In genomic region chr4:45097198-45097872, GRCm38 (mm10) we compare ENCODE assay signal across 9 mouse cellular contexts. TPM values are rescaled to one million over a fixed set of nuclear protein-coding genes. Genes with fewer than 3 reads are reported as not detected.
DNase-seq lines count a peak whose midpoint lies in the region; ATAC-seq lines count a peak whose summit lies in the region.
"Had no signal": no experiment of that assay in that cellular context is flagged by ENCODE, and none has a peak within 500 bp of the region (broad histone marks: within the 10 kb centered on the region; RNA-seq: fewer than 3 reads in every experiment).

No protein-coding gene starts in this region.

- H3K4me1 ChIP-seq in kidney, embryonic 15.5 days, result peaks cover 2% of the 10 kb centered on the region; the same call in 1 of the 2 replicates
- H3K4me1 ChIP-seq in embryonic facial prominence, embryonic 14.5 days (ENCODE audit: control insufficient read depth, insufficient read depth, low read length), result no peaks in the 10 kb centered on the region
- H3K4me1 ChIP-seq in hindbrain, embryonic 14.5 days (replicated peaks; ENCODE audit: control insufficient read depth, insufficient read depth, low read length), result no peaks in the 10 kb centered on the region
- H3K4me1 ChIP-seq: embryonic facial prominence, embryonic 15.5 days had no signal

- no peak overlapping the region for H3K4me3 ChIP-seq in kidney, embryonic 15.5 days (replicated peaks)
- H3K4me3 ChIP-seq in embryonic facial prominence, embryonic 14.5 days (ENCODE audit: low read depth, low read length), result no peak overlapping the region
- no peak overlapping the region for H3K4me3 ChIP-seq in hindbrain, embryonic 14.5 days (replicated peaks; ENCODE audit: low read length)
- H3K4me3 ChIP-seq: embryonic facial prominence, embryonic 15.5 days had no signal

- intact Hi-C loops in left cerebral cortex, postnatal 10 days (cut with DNase I), result no loop called here

- 22% methylated on average over 7 of the region's 7 CpGs for WGBS in kidney, embryonic 15.5 days
- 28% methylated on average over 7 of the region's 7 CpGs for WGBS in embryonic facial prominence, embryonic 14.5 days
- 24% methylated on average over 7 of the region's 7 CpGs for WGBS in hindbrain, embryonic 14.5 days

- H3K9ac ChIP-seq in kidney, embryonic 15.5 days, result no peak overlapping the region
- H3K9ac ChIP-seq in embryonic facial prominence, embryonic 14.5 days (ENCODE audit: low read depth, low read length), result no peak overlapping the region
- no peak overlapping the region for H3K9ac ChIP-seq in hindbrain, embryonic 14.5 days
- H3K9ac ChIP-seq: embryonic facial prominence, embryonic 15.5 days had no signal

- ATAC-seq in kidney, embryonic 15.5 days (replicated peaks; ENCODE audit: low FRiP score), result no peak
- ATAC-seq in embryonic facial prominence, embryonic 14.5 days (ENCODE audit: low read depth), result no peak
- ATAC-seq in hindbrain, embryonic 14.5 days (ENCODE audit: low FRiP score), result no peak
- peak; percentile 85 for ATAC-seq in monocyte, adult 5-6 weeks (replicated peaks; ENCODE audit: insufficient number of reproducible peaks, low FRiP score, low TSS enrichment, poor library complexity, severe bottlenecking)

- H3K4me2 ChIP-seq in kidney, embryonic 15.5 days, result no peak overlapping the region
- H3K4me2 ChIP-seq in embryonic facial prominence, embryonic 14.5 days (ENCODE audit: low read depth, low read length), result no peak overlapping the region
- no peak overlapping the region for H3K4me2 ChIP-seq in hindbrain, embryonic 14.5 days (replicated peaks)
- H3K4me2 ChIP-seq: embryonic facial prominence, embryonic 15.5 days had no signal

- peaks cover 12% of the 10 kb centered on the region for H3K36me3 ChIP-seq in kidney, embryonic 15.5 days
- 0 out of 2 replicates have a peak, but pooled peaks cover 10% of the 10 kb centered on the region for H3K36me3 ChIP-seq in embryonic facial prominence, embryonic 14.5 days (ENCODE audit: control insufficient read depth, insufficient read depth, low read length)
- H3K36me3 ChIP-seq in hindbrain, embryonic 14.5 days (replicated peaks; ENCODE audit: control insufficient read depth, insufficient read depth), result peaks cover under 1% of the 10 kb centered on the region
- peaks cover 2% of the 10 kb centered on the region; the same call in 1 of the 2 replicates for H3K36me3 ChIP-seq in splenic B cell, adult 2 months (ENCODE audit: control insufficient read depth, insufficient read depth, low read length, poor library complexity, severe bottlenecking)

- no peak overlapping the region for H3K27ac ChIP-seq in kidney, embryonic 15.5 days
- no peak overlapping the region for H3K27ac ChIP-seq in embryonic facial prominence, embryonic 14.5 days (replicated peaks; ENCODE audit: low read depth, low read length)
- no peak overlapping the region for H3K27ac ChIP-seq in hindbrain, embryonic 14.5 days
- H3K27ac ChIP-seq: embryonic facial prominence, embryonic 15.5 days had no signal

- peak; percentile 77 for DNase-seq in kidney, adult 18-20 months
- DNase-seq in adrenal gland, postnatal 25 days, result peak; percentile 65
- DNase-seq in embryonic facial prominence, embryonic 14.5 days (ENCODE audit: low spot score), result peak; percentile 81
- DNase-seq in hindbrain, embryonic 14.5 days (ENCODE audit: low spot score), result peak; percentile 93
- DNase-seq in left cerebral cortex, postnatal 10 days (ENCODE audit: extremely low spot score in 1 of 2, low spot score in 2 of 2), result peak; percentile 57 to 67
- peak; percentile 85 for DNase-seq in splenic B cell, adult 2 months (ENCODE audit: low read depth, low spot score)

- H3K27me3 ChIP-seq in kidney, embryonic 15.5 days, result no peaks in the 10 kb centered on the region
- H3K27me3 ChIP-seq in embryonic facial prominence, embryonic 14.5 days (replicated peaks; ENCODE audit: control insufficient read depth, insufficient read depth, low read length), result no peaks in the 10 kb centered on the region
- no peaks in the 10 kb centered on the region for H3K27me3 ChIP-seq in hindbrain, embryonic 14.5 days (ENCODE audit: control insufficient read depth, insufficient read depth, low read length)
- no peaks in the 10 kb centered on the region for H3K27me3 ChIP-seq in splenic B cell, adult 2 months (ENCODE audit: control insufficient read depth, insufficient read depth, low read length, poor library complexity, severe bottlenecking)
- H3K27me3 ChIP-seq: embryonic facial prominence, embryonic 15.5 days had no signal

- no peaks in the 10 kb centered on the region for H3K9me3 ChIP-seq in kidney, embryonic 15.5 days (replicated peaks)
- no peaks in the 10 kb centered on the region for H3K9me3 ChIP-seq in embryonic facial prominence, embryonic 14.5 days (ENCODE audit: control insufficient read depth, low read length)
- H3K9me3 ChIP-seq in hindbrain, embryonic 14.5 days (ENCODE audit: control insufficient read depth, low read length), result no peaks in the 10 kb centered on the region
- H3K9me3 ChIP-seq: embryonic facial prominence, embryonic 15.5 days had no signal

RNA-seq across cellular contexts. Expression of gene Tomm5, which starts 10.6 kb away (rescaled TPM):
- 247 and 270 TPM in 2 replicates for polyA plus RNA-seq in kidney, embryonic 15.5 days (2015; fragmentation: Nextera tagmentation; extraction: Ambion mirVana)
- 84.1 and 86.5 TPM in 2 replicates for total RNA-seq in adrenal gland, postnatal 25 days (2021)
- polyA plus RNA-seq in embryonic facial prominence, embryonic 14.5 days (2014; fragmentation: Nextera tagmentation; extraction: Ambion mirVana), result 240 and 250 TPM in 2 replicates
- 166 and 176 TPM in 2 replicates for polyA plus RNA-seq in hindbrain, embryonic 14.5 days (2014; fragmentation: Nextera tagmentation; extraction: Ambion mirVana)
- total RNA-seq in left cerebral cortex, postnatal 10 days (2021), result 10 to 100 TPM; 67.9 to 69.3 TPM
- total RNA-seq in monocyte, adult 5-6 weeks (2017), result 79.9 to 122 TPM (median 98.7 TPM) in 3 replicates

RNA-seq across cellular contexts. Expression of gene Fbxo10, which starts 12.9 kb away (rescaled TPM):
- polyA plus RNA-seq in kidney, embryonic 15.5 days (2015; fragmentation: Nextera tagmentation; extraction: Ambion mirVana), result 13.5 and 16.0 TPM in 2 replicates
- total RNA-seq in adrenal gland, postnatal 25 days (2021), result 6.9 and 12.5 TPM in 2 replicates
- polyA plus RNA-seq in embryonic facial prominence, embryonic 14.5 days (2014; fragmentation: Nextera tagmentation; extraction: Ambion mirVana), result 14.7 and 15.7 TPM in 2 replicates
- polyA plus RNA-seq in hindbrain, embryonic 14.5 days (2014; fragmentation: Nextera tagmentation; extraction: Ambion mirVana), result 14.4 and 14.6 TPM in 2 replicates
- 10 to 100 TPM; 30.3 to 31.3 TPM for total RNA-seq in left cerebral cortex, postnatal 10 days (2021)
- 0.10 to 8.7 TPM (median 4.6 TPM) in 3 replicates for total RNA-seq in monocyte, adult 5-6 weeks (2017)
